Mouse (Mus musculus): Measurements from ENCODE around the gene Aplp1.

The Aplp1 gene

DNA sequence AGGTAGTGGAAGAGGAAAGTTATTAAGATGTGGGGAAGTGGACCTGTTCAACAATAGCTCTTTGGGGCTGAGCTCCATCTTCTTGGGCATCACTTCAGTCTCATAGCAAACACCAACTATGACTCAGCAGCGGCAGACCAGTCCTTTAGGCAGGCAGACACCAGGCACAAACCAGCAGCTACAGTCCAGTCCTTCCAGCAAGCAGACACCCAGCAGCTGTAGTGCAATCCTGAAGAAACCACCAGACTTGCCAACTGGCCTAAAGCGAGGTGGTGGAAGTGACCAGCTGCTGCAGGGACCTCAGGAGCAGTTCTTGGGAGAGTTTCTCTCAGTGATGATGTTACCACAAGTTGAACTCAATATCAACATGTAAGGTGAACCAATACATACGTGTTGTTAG lies 36.7 kb downstream of the Aplp1 start:
- DNase-seq, result no peak

DNA sequence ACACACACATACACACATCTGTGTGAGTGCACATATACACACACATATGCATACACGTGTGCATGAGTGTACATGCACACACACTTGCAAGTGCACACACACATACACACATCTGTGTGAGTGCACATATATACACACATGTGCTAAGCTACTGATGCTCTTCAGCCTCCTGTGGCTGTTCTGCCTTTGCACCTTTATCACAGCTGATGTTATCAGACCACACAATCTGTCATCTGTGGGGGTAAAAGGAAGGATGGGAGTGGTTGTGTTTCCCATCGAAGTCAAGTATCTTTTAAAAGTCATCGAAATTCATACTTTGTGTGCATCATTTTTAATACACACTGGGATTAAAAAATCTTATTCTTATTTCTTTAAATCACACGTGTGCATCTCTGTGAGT lies 43.0 kb downstream of the Aplp1 start:
- no peak for DNase-seq

DNA sequence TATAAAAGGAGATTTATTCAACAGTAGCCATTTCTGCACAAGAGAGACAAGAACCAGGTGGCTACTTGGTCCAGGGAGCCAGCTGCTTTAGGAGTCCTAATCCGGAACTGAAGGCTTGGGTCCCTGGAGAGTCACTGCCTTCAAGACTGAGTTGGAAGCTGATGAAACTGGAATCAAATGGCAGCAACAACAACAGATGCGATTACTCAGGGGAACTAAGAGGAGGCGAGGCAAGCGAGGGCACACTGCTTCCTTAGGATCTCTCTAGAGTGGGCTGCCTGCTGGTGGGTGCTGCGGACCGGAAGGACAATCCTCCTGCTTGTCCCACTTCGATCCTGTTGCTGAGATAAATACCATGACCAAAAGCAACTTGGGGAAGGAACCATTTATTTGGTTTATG lies 45.7 kb downstream of the Aplp1 start:
- no peak for DNase-seq

DNA sequence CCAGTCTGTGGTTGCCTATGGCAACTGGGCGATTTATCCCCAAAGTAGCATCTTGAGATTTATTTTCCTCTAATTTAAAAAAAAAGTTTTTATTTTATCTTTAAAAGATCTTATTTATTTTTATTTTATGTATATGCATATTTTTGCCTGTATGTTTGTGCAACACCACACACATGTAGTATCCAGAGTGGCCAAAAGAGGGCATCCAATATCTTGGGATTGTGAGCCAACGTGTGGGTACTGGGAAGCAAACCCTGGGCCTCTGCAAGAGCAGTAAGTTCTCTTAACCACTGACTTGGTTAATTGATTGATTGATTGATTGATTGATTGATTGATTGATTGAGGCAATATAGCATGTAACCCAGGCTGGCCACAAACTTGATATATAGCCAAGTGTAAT lies 50.5 kb downstream of the Aplp1 start:
- peak; percentile 21 for DNase-seq

DNA sequence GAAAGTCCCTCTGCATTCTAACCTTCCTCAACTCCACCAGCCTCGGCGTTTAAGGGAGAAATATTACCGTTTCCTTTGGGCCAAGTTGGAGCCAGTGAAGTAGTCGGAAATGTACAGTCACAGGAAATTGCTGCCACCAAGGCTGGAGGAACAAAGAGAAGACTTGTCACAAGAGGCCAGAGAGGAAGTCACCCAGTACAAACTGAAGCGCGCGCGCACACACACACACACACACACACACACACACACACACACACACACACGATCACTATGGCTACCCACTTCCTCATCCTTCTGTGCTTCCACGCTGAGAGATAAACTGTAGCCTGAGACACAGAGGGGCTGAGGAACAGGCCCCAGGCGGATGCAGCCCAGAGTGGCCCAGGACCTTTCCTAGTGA lies 51.0 kb downstream of the Aplp1 start:
- DNase-seq, result peak; percentile 56

DNA sequence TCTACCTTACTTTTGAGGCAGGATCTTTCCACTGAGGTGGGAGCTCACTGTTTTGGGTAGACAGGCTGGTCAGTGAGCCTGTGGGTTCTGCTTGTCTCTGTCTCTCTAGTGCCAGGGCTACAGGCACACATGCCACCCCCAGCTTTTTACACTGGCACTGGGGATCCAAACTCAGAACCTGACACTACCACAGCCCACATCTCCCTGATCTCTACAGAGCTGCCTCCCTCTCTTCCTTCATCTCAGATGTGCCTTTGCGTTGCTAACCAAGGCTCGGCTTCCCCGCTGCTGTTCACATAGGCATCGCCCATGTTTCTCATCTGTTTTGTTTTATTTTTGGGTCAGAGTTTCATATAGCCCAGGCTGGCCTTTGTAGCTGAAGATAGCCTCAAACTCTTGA lies 51.7 kb downstream of the Aplp1 start:
- DNase-seq, result no peak

DNA sequence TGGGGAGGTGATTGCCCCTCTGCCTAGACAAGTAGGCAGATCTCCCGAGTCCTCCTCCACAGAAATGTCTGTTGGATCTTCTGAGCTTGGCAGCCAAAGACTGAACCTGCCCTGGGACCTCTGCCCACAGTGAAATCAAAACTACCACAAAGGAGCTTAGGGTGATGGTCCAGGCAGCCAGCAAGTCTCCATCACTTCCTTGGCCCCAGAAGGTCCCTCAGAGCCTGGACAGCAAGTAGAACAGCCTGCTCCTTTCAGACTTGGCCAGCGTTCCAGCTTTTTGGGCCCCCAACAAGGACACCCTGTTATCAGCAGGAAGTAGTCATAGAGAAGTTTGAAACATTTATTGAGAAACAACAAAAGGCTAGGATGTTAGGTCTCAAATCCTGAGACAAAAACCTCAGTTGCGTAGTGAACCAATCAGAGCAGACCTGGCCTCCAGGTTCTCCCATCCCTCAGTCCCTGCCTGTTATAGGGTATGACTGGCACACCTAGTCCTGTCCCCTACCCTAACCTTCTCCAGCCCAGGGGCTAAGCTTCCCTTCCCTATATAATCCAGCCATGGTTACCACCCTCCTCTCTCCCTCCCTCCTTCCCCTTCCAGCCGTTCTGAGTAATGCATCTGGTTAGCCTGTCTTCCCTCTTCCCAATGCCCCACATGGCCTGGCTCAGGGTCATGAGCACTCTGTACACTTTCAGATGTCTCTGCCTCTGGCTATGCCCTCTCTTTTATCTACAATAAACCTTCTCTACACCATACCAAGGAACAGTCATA lies 52.4 kb downstream of the Aplp1 start:
- DNase-seq, result no peak

Data from kidney, adult 9 months (tissue).